Mouse (Mus musculus) limb, embryonic 13.5 days (tissue): ENCODE results near the gene Arsb. TPM values are rescaled to one million over a fixed set of nuclear protein-coding genes. Genes with fewer than 3 reads are reported as not detected.

Source experiments
- ATAC-seq: fragments of 200-750 bp; cut with Nextera tagmentation; 2 replicates; pipeline ENCODE4 v1.8.0; 2017; ENCODE audit warnings: low read depth, moderate number of reproducible peaks, moderate TSS enrichment; ENCODE audit not compliant: low FRiP score
- H3K27ac ChIP-seq: fragments of 300-500 bp; sonication (generic); 2 replicates; pipeline ENCODE4 v1.5.1; 2015; ENCODE audit warnings: inconsistent platforms, mild to moderate bottlenecking, moderate library complexity
- H3K27me3 ChIP-seq: fragments of 300-500 bp; sonication (generic); 2 replicates; pipeline ENCODE4 v1.6.1; 2015; ENCODE audit warnings: mild to moderate bottlenecking, inconsistent platforms
- H3K36me3 ChIP-seq: fragments of 300-500 bp; sonication (generic); 2 replicates; pipeline ENCODE4 v1.6.1; 2015; ENCODE audit warnings: inconsistent platforms, mild to moderate bottlenecking, moderate library complexity
- H3K4me1 ChIP-seq: fragments of 300-500 bp; sonication (generic); 2 replicates; pipeline ENCODE4 v1.6.1; 2015; ENCODE audit warnings: inconsistent platforms
- H3K4me2 ChIP-seq: fragments of 300-500 bp; sonication (generic); replicated peaks from 2 replicates; pipeline ENCODE4 v1.6.1; 2015; ENCODE audit warnings: inconsistent platforms, mild to moderate bottlenecking, moderate library complexity
- H3K4me3 ChIP-seq: fragments of 300-500 bp; sonication (generic); 2 replicates; pipeline ENCODE4 v1.5.1; 2015; ENCODE audit warnings: moderate library complexity, mild to moderate bottlenecking, inconsistent platforms
- H3K9ac ChIP-seq: fragments of 300-500 bp; sonication (generic); 2 replicates; pipeline ENCODE4 v1.6.1; 2015; ENCODE audit warnings: mild to moderate bottlenecking, inconsistent platforms
- H3K9me3 ChIP-seq: fragments of 300-500 bp; sonication (generic); 2 replicates; pipeline ENCODE4 v1.6.1; 2016; ENCODE audit warnings: inconsistent platforms
- WGBS: fragments of 180-500 bp; shearing (Covaris S2); methylation state at CpG from one replicate; pipeline ENCODE4 v1.1.7; 2015; 5-methylcytosine and 5-hydroxymethylcytosine counted together
- polyA plus RNA-seq: library from polyadenylated mRNA; unstranded; fragments of >200 nt; fragmentation: Nextera tagmentation; extraction: Ambion mirVana; gene quantifications from 2 replicates; pipeline ENCODE4 v1.2.1, GENCODE M21; 2015

Gene Arsb
- polyA plus RNA-seq, 1 experiment from 2014 or later, result 13.7 TPM

- Histone ChIP-seq H3K4me3 (no peak overlapping the region), H3K4me2 (no peak overlapping the region), H3K9me3 (no peaks in the 10 kb centered on the region), H3K27me3 (no peaks in the 10 kb centered on the region), H3K4me1 (peaks cover 26% of the 10 kb centered on the region), H3K27ac (no peak overlapping the region), H3K9ac (no peak overlapping the region), H3K36me3 (no peaks in the 10 kb centered on the region)
- 82% methylated on average over 4 of the region's 4 CpGs for WGBS
- no peak for ATAC-seq
Observed at GRCm38 (mm10) chr13:93920786-93921300, 149.4 kb downstream of the Arsb start.

- no peak overlapping the region for H3K4me3 ChIP-seq
- H3K4me1 ChIP-seq, result peaks cover 30% of the 10 kb centered on the region
- no peaks in the 10 kb centered on the region for H3K27me3 ChIP-seq
- WGBS, result 71% methylated on average over 5 of the region's 5 CpGs
- no peak for ATAC-seq
- H3K4me2 ChIP-seq, result no peak overlapping the region
- no peaks in the 10 kb centered on the region for H3K36me3 ChIP-seq
- no peak overlapping the region for H3K9ac ChIP-seq
- H3K27ac ChIP-seq, result no peak overlapping the region
- H3K9me3 ChIP-seq, result no peaks in the 10 kb centered on the region
Observed at GRCm38 (mm10) chr13:93921831-93922565, 150.6 kb downstream of the Arsb start.

GRCm38 (mm10) chr13:93922566-93922910 is 151.1 kb downstream of the Arsb start:
- Histone ChIP-seq H3K4me3 (no peak overlapping the region), H3K4me2 (no peak overlapping the region), H3K27me3 (no peaks in the 10 kb centered on the region), H3K4me1 (peaks cover 35% of the 10 kb centered on the region), H3K9me3 (no peaks in the 10 kb centered on the region), H3K36me3 (no peaks in the 10 kb centered on the region), H3K9ac (no peak overlapping the region), H3K27ac (no peak overlapping the region)
- ATAC-seq, result no peak
- whole genome bisulfite sequencing, result 40% methylated on average over 7 of the region's 7 CpGs

- Histone ChIP-seq H3K27ac (no peak overlapping the region; the same call in 1 of the 2 replicates), H3K4me1 (peaks cover 50% of the 10 kb centered on the region), H3K9ac (no peak overlapping the region), H3K36me3 (no peaks in the 10 kb centered on the region), H3K27me3 (no peaks in the 10 kb centered on the region), H3K4me3 (no peak overlapping the region), H3K9me3 (no peaks in the 10 kb centered on the region), H3K4me2 (no peak overlapping the region)
- WGBS, result 68% methylated on average over 9 of the region's 9 CpGs
- no peak; the same call in 1 of the 2 replicates for ATAC-seq
Observed at GRCm38 (mm10) chr13:93924735-93925432, 153.5 kb downstream of the Arsb start.

- Histone ChIP-seq H3K9ac (no peak overlapping the region), H3K4me1 (peaks cover 49% of the 10 kb centered on the region), H3K27ac (no peak overlapping the region), H3K9me3 (no peaks in the 10 kb centered on the region), H3K4me3 (no peak overlapping the region), H3K36me3 (no peaks in the 10 kb centered on the region), H3K4me2 (no peak overlapping the region), H3K27me3 (no peaks in the 10 kb centered on the region)
- WGBS, result 33% methylated on average over 7 of the region's 7 CpGs
- ATAC-seq, result peak; percentile 32; the same call in 1 of the 2 replicates
Observed at GRCm38 (mm10) chr13:93930561-93931340, 159.3 kb downstream of the Arsb start.

- no peaks in the 10 kb centered on the region for H3K9me3 ChIP-seq
- H3K4me3 ChIP-seq, result no peak overlapping the region
- no peak for ATAC-seq
- WGBS, result 72% methylated on average over 6 of the region's 6 CpGs
- no peak overlapping the region for H3K4me2 ChIP-seq
- H3K27me3 ChIP-seq, result no peaks in the 10 kb centered on the region
- no peak overlapping the region for H3K9ac ChIP-seq
- peaks cover 54% of the 10 kb centered on the region for H3K4me1 ChIP-seq
- H3K27ac ChIP-seq, result no peak overlapping the region
- H3K36me3 ChIP-seq, result no peaks in the 10 kb centered on the region
Observed at GRCm38 (mm10) chr13:93936455-93936854, 165.0 kb downstream of the Arsb start.

- Histone ChIP-seq H3K27ac (peak overlapping the region; percentile 22; the same call in 1 of the 2 replicates), H3K9ac (no peak overlapping the region), H3K36me3 (no peaks in the 10 kb centered on the region), H3K27me3 (no peaks in the 10 kb centered on the region), H3K4me1 (peaks cover 50% of the 10 kb centered on the region), H3K9me3 (no peaks in the 10 kb centered on the region), H3K4me3 (no peak overlapping the region), H3K4me2 (no peak overlapping the region)
- ATAC-seq, result no peak
- WGBS, result 48% methylated on average over 2 of the region's 2 CpGs
Observed at GRCm38 (mm10) chr13:93938118-93938517, 166.7 kb downstream of the Arsb start.

GRCm38 (mm10) chr13:93939363-93940127 is 168.1 kb downstream of the Arsb start:
- Histone ChIP-seq H3K9ac (no peak overlapping the region), H3K27me3 (no peaks in the 10 kb centered on the region), H3K27ac (no peak overlapping the region), H3K9me3 (no peaks in the 10 kb centered on the region), H3K4me1 (peaks cover 50% of the 10 kb centered on the region), H3K36me3 (no peaks in the 10 kb centered on the region), H3K4me3 (no peak overlapping the region), H3K4me2 (no peak overlapping the region)
- no peak for ATAC-seq
- 58% methylated on average over 6 of the region's 6 CpGs for WGBS

- Histone ChIP-seq H3K4me1 (peaks cover 46% of the 10 kb centered on the region), H3K9ac (no peak overlapping the region), H3K27ac (peak overlapping the region; percentile 28; the same call in 1 of the 2 replicates), H3K36me3 (no peaks in the 10 kb centered on the region), H3K4me2 (no peak overlapping the region), H3K27me3 (no peaks in the 10 kb centered on the region), H3K9me3 (no peaks in the 10 kb centered on the region), H3K4me3 (no peak overlapping the region)
- WGBS, result 45% methylated on average over 7 of the region's 7 CpGs
- ATAC-seq, result peak; percentile 67
Observed at GRCm38 (mm10) chr13:93940742-93941531, 169.5 kb downstream of the Arsb start.

- H3K4me1 ChIP-seq, result no peaks in the 10 kb centered on the region; the same call in none of the 2 replicates
- no peak overlapping the region for H3K27ac ChIP-seq
- no peaks in the 10 kb centered on the region for H3K27me3 ChIP-seq
- no peaks in the 10 kb centered on the region for H3K36me3 ChIP-seq
- H3K9me3 ChIP-seq, result no peaks in the 10 kb centered on the region
- WGBS, result 33% methylated on average over 9 of the region's 9 CpGs
- H3K9ac ChIP-seq, result no peak overlapping the region
- no peak overlapping the region for H3K4me2 ChIP-seq
- ATAC-seq, result no peak
- no peak overlapping the region for H3K4me3 ChIP-seq
Observed at GRCm38 (mm10) chr13:93950996-93951395, 179.6 kb downstream of the Arsb start.

GRCm38 (mm10) chr13:93951555-93951954 is 180.1 kb downstream of the Arsb start:
- WGBS, result 52% methylated on average over 6 of the region's 6 CpGs
- no peak overlapping the region for H3K4me3 ChIP-seq
- no peaks in the 10 kb centered on the region for H3K36me3 ChIP-seq
- H3K27me3 ChIP-seq, result no peaks in the 10 kb centered on the region
- H3K9me3 ChIP-seq, result no peaks in the 10 kb centered on the region
- no peak overlapping the region for H3K9ac ChIP-seq
- no peak for ATAC-seq
- no peaks in the 10 kb centered on the region; the same call in 1 of the 2 replicates for H3K4me1 ChIP-seq
- no peak overlapping the region for H3K4me2 ChIP-seq
- H3K27ac ChIP-seq, result no peak overlapping the region
